Mouse (Mus musculus) cerebellum, postnatal 25 days (tissue): ENCODE results near the gene Pex7.

ENCODE experiments used
- DNase-seq, 2 experiments: peaks; one replicate each; pipeline ENCODE4 v3.0.0; 2021; ENCODE audit warnings: mixed read lengths in 2 of 2

Pex7 gene

GRCm38 (mm10) chr10:19876669-19877068 is 30.8 kb downstream of the Pex7 start:
- DNase-seq, result no peak

- no peak for DNase-seq
Observed at GRCm38 (mm10) chr10:19875346-19875745, 32.1 kb downstream of the Pex7 start.

- no peak for DNase-seq
Observed at GRCm38 (mm10) chr10:19855597-19856306, 51.7 kb downstream of the Pex7 start.

DNA sequence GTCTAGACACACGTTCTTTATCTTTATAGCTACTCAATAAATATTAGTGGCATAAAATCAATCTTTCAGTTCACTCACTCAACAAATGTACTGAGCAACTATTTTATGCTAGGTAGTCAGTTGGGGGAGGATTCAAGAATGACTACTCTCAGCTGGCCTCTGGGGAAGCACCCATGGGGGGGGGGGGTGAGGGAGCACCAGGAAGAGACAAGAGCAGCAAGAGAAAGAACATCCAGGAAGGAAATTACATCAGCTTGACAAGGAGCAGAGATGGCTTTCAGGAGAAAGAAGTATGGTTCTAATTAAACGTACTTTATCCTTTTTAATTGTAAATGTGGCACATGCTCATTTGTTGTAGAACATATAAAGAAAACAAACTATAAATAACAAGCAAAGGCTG is 53.9 kb downstream of the Pex7 start:
- DNase-seq, result no peak

- DNase-seq, result no peak
Observed at GRCm38 (mm10) chr10:19852776-19853175, 54.7 kb downstream of the Pex7 start.

DNA sequence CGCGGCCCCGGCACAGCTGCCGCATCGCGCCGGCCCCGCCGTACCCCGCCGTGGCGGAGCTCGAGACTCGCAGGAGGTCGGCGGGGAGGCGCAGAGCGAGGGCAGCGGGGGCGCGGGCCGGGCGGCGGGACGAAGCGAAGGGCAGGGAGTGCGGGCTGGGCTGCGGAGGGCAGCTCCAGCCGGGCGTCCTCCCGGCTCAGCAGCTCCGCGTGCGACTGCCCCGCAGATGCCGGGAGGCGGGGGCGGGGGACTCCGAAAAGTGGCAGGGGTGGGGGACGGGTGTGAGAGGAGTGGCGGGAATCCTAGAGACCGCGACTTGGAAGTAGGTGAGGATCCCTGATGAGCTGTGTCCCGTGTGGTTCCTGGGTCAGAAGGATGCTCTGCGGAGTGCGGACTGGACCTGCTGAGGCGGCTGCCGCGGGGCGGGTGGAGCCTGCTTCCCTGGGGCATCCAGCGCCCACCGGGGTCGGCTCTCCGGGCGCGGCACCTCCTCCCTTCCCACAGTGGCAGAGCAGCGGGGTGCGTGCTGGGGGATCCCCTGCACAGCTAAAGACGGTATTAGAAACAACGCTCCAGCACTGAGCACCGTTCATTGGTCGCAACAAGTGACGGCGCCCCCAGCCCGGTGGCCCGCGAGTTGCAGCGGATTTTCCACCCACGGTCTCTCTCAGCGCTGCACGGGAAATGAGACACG is 56.3 kb downstream of the Pex7 start, which contains the start of gene Slc35d3:
TSS of gene Slc35d3 (minus strand) at position 462 of the 694 bp plus-strand sequence.
- peak; percentile 34 to 36 for DNase-seq

DNA sequence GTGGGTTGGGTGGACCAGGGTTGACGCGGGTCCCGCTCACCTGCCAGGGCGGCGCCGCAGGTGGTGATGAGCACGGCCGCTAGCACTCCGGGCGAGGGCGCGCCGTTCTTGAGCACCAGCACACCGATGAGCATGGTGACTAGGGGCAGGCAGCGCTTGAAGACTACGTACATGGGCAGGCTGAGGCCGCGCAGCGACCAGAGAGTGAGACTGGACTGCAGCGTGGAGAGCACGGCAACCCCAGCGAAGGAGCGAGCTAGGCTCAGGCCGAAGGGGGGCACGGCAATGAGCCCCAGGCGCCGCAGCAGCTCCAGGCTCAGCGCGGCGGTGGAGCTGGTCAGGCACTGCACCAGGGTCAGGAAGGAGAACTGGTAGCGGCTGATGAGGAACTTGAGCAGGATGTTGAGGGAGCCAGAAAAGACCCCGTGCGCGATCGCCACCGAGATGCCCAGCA is 56.9 kb downstream of the Pex7 start:
- DNase-seq, result peak in 1 of 2 experiments; percentile 52

DNA sequence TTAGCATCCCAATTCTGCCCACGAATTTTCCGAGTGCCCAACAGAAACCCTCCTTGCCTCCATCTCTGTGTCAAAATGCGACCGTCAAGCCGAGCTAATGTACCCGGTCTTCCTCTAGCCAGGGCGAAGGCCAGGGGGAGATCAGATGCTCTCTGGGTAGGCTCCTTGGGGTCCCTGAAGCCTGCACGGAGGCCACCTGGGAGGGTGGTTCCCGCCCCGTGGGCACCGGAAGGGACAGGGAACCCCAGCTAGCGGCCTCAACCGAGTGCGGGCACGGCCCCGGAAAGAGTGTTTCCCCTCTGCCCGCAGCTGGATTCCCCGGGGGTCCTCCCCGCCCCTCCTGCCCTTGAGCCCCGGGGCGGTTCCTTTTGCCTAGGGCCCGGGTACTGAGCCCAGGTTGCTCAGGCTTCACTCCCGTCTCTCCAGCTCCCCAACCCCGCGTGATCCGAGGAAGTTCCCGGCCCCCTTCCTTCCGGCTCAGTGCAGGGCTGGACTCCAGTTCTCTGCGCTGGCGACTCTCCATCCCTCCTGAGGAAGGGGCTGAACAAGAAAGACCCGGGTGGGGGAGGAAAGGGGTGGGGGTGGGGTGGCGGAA is 57.6 kb downstream of the Pex7 start:
- DNase-seq, result peak; percentile 7 to 15

DNA sequence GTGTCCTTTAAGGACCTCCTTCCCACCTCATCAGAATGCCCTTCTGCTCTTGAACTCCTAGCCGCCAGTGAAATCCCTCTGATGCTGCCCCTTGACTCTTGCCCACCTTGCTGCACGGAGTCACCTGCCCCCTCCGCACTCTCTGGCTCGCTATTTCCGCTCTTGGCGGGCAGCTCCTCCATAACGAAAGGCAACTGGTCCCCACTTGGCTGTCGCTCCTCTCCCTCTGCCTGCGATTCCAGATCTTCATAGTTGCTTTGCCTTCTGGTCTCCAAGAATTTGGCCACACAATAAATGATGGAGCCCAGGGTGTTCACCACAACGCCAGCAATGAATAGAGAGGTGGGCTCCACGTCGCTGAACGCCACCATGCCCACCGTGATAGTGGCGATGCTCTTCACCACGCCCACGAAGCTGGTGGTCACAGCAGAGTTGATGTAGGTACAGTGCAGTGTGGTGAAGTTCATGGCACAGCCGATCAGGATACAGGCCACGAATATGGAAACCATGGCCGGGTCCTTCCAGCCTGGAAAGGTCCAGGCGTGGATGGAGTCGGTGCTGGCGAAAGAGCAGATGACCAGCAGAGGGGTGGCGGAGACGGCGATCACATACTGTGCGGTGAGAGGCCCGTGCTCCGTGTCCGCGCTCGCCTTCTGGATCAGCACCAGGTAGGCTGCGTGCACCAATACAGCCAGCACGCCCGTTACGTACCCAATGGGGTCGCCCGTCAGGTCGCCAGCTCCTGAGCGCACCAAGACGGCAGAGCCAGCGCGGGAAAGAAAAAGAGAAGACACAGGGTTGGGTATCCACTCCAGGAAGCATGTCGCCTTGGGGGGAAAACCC is 58.3 kb downstream of the Pex7 start:
- DNase-seq, result peak; percentile 22 to 38

- no peak for DNase-seq
Observed at GRCm38 (mm10) chr10:19839836-19840235, 67.7 kb downstream of the Pex7 start.

DNA sequence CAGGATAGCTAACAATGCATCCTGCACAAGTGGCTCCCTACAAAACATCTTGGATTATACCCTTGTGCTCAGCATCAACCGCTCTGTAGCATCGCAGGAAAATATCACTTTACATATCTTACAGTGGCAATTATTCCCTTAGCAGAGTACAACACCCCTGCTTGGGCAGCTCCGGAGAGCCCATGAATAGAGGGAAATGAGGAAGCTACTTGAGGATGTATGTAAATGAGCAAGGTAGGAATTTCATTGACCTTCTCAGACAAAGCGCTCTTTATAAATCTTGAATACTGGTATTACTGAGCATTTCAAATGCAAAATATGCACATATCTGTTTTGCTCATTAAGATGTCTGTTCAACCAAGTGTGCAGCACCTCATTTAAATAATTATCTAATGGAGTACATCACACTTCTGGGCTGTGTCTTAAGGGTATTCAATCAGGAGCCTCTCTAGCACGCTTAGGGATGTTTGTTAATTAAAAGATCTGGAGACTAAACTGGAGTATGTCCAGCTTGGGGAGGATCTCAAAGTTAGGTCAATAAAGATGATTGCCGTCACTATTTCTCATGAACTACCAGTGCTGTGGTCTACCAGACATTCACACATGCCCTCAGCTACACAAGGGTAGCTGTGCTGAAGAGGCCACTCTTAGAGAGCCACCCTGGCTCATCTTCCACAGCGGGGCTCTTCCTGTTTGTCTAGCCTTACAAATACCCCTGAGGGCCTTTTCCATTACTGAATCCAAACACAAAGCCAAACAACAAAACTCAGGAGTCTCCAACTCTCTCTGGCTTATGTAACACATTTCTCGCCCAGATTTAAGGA is 71.4 kb downstream of the Pex7 start:
- DNase-seq, result no peak

- DNase-seq, result no peak
Observed at GRCm38 (mm10) chr10:19834222-19834621, 73.3 kb downstream of the Pex7 start.

- DNase-seq, result no peak
Observed at GRCm38 (mm10) chr10:19831072-19831849, 76.2 kb downstream of the Pex7 start.

DNA sequence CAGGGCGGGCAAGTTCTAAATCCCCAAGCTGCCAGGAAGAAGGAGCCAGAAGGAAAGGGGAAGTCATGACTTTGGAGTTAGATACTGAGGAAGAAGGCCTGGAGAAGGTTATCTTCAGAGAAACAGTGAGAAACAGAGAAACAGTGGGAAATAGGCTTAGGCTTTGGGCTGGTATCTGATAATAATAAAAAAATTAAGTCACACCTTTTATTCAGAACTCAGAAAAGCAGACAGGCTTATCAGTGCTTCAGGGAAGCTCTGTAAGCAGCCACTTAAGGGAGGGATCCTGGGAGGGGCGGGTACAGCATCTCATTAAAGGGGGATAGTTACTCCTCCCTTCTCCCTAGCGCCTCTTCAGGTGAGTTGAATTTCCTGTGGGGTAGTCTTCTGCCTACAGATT is 86.5 kb downstream of the Pex7 start:
- no peak for DNase-seq

DNA sequence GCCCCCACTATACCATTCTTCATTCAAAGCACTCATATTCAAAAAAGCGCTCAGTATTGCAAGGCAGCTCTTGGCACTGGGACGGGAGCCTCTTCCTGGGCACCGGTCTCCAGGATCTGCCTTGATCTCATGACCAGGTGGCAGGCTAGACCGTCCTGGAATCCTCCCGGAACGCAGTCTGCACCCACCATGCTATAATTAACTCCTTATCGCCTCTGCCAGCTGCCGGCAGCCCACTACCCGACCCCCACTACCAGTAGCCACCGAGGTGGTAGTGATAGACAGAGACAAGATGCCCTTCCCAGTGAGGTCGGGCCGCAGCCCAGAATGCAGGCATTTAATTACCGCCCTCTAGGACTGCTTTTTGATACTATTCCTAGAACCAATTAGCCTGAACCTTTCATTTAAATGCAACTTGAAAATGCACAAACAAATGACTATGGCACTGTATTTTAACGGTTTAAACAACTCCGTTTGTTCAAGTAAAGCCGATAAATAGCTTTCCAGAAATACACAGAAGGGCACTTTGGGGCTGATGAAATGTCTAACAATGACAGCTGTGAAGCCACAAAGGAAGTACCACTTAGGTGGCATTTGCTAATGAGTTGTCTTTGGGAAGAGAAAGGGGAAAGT is 88.7 kb downstream of the Pex7 start:
- DNase-seq, result no peak

GRCm38 (mm10) chr10:19815371-19815770 is 92.1 kb downstream of the Pex7 start:
- peak; percentile 16 to 22 for DNase-seq

GRCm38 (mm10) chr10:19811436-19812172 is 95.9 kb downstream of the Pex7 start:
- peak; percentile 47 to 73 for DNase-seq

DNA sequence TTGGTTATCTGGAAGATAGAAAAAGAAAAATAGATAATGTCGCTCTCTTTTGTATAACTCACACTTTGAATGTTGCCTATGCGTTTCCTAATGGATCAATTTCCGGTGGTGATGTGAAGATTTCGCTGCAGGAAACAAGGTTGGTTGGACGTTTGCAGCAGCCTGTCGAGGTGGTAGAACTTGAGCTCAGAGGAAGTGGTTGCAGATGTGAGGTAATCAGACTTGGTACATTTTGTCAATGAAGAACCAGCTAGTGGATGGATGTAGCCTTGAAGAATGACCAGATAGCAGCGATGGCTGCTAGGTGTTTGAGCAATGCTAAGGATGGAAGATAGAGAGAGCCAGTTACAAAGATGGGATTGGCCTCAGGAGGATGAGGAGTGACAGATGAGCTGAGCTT is 102.7 kb downstream of the Pex7 start:
- no peak for DNase-seq
